Mouse (Mus musculus) spleen, embryonic (tissue): ENCODE results near the gene Sptlc2.

ENCODE experiments used
- CTCF ChIA-PET: fragments of 350-600 bp; sonication (Branson Sonifier 250); formaldehyde crosslinking; loops from one replicate; lab custom pipeline; 2022; lab: Charles Lee

The Sptlc2 gene

DNA sequence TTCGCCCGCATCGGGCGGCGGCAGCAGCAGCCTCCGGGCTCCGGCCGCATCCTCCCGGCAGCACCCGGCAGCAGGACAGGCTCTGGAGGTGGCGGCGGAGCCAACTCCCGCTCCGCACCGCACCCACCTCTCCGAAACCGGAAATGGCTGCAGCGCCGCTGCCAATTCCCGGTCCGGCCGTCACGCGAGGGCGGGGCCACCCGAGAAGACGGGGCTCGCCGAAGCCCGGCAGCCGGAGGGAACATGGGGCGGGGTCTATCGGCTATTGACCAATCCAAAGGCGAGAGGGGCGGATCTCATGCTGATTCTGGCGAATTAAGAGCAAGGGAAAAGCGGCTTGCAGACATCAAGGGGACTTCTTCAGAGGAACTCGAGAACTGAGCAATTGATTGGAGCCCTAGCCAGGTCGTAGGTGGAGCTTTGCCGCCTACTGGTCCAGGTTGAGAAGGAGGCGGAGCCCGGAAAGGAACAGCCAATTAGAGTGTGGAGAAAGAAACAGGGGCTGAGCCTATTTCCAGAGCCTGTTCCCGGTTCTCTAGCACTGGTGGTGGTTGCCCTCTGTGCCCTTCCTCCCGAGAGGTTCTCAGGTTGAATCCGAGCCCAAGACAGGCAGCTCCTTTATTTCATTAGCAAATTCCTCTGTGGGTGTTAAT, at the start of gene Sptlc2:
Gene Sptlc2, minus strand, starts transcription at position 234 of the 653 bp plus-strand sequence.
- CTCF ChIA-PET: no interaction called here

DNA sequence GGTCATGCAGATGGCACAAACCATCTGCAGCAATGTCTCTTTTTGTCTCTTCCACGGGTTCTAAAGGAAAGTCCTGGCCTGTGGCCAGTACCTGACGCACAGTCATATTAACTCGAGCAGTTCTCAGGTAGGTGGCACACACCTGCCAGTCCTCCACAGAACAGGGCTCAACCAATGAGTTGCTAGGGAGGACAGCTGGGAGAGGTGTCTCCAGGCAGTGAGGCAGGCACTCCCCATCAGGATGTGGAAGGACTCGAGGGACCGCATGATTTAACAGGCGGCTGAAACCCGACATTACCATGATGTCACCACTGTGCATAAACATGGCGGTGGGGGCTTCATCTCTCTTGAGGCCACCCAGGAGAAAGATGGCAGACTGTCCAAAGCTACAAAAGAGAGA, 40.7 kb upstream of the Sptlc2 start:
- CTCF ChIA-PET: no interaction called here

DNA sequence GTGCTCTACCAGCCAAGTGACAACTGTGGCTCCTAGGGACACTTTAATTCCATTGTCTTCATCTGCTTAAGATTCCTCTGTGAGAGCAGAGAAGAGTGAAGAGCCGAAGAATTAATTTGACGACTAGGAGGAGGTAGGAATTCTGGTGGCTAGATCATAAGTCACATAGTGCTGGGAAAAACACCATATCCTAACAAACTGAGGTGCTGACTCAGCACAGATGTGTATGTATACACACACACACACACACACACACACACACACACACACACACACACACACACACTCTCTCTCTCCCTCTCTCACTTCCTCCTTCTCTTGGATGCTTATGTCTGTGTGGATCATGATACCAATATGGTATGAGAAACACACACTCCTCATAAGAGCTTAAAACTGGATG, 40.1 kb upstream of the Sptlc2 start:
- CTCF ChIA-PET: interaction anchor here (1.0 kb wide), 1 partner anchor 9 kb away, joined by 4 read pairs; no protein-coding TSS in a partner anchor

DNA sequence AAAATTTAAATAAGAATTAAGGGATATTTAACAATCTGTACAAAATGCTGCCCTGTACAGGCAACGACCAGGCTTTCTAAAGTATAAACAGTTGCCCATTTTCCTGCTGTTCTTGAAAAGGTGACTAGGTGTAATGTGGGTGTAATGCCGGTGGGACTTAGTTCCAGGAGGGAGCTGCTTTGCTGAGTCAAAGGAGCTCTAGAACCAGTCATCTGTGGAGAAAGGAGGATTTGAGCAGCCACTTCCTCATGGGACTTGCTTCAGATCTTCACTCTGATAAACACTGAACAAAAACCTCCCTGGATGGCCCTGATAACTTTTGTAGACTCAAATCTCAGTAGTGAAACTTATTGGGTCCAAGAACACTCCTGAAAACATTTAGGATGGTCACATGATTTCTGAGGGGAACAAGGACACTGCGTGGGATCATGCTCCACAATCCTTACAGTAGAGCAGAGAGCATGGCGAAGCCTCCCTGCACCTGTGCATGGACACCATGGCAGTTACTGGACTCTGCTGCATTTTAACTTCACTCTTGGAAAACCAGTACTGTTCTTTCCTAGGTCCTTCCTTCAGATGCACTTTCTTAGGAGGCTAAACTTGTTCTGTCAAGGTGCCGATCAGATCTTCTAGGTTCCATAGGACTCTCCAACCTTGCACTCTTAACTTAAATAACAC, 38.3 kb upstream of the Sptlc2 start:
- CTCF ChIA-PET: no interaction called here

DNA sequence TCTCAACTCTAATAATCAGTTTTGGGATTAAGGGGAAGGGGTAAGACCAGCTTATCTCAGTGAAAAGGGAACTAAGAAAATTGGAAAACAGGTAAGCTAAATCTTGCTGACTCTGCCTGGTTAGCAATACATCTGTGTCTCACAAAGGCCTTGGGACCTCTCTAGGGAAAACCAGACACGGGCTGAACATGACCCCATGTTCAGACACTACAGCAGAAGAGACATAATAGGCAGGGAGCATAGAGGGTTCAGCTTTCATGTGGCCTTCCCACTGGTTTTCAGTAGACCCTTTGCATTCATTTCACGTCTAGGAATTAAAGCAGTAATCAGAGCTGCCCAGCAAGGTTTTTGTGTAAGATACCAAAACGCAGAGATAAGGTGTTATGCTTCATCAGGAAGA, 36.4 kb upstream of the Sptlc2 start:
- CTCF ChIA-PET: interaction anchor here (0.7 kb wide), 1 partner anchor 16 kb away, joined by 5 read pairs; no protein-coding TSS in a partner anchor

DNA sequence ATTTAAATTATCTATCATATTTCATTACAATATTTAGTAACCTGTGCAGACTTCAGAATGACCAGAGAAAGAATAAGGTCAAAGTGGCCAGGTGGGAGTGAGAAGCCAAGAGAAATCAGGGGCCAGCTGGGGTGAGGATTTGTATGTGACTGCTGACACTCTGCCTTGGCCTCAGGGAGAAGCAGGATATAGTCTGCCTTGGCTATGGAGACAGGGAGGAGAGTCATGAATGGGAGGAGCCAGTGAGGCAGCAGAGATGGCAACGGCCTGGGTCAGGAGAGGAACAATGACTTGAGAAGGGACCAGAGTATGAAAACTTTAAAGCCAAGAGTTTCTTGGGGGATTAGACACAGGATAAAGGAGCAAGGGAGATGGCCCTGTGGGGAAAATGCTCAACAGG, 35.5 kb upstream of the Sptlc2 start:
- CTCF ChIA-PET: no interaction called here

DNA sequence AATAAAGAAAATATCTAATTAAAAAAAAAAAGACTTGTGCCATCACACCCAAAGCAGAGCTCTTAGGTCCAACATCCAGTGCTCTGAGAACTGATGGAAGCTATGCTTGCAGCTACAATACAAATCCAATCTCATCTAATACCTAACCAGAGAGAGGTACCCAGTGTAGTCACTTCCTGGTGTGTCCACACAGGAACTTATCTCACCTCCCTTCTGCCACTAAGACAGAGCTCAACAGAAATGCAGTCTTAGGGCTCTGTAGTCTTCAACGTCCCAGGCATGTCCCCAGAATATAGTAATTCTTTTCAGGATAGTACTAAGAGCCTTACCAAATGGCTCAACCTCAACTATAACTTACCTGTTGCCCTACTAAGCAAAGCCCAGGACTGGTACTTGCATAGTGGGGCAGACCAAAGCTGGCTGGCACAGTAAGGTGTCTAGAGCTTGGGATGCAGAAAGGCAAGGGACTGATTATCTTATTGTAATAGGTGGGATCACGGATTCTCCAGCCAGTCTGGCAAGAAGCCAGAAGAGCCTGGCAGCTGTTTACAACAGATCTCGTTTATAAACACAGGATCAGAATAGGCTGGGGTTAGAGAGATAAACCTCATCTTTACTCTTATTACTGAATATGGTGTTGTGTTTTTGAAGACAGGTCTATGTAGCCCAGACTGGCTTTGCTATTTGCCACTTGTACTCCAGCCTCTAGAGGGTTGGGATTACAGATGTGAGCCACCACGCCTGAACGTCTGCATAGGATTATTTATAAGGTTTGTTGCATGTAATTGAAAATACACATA, 33.8 kb upstream of the Sptlc2 start:
- CTCF ChIA-PET: interaction anchor here (0.7 kb wide), 1 partner anchor 1127 kb away, joined by 3 read pairs; no protein-coding TSS in a partner anchor

DNA sequence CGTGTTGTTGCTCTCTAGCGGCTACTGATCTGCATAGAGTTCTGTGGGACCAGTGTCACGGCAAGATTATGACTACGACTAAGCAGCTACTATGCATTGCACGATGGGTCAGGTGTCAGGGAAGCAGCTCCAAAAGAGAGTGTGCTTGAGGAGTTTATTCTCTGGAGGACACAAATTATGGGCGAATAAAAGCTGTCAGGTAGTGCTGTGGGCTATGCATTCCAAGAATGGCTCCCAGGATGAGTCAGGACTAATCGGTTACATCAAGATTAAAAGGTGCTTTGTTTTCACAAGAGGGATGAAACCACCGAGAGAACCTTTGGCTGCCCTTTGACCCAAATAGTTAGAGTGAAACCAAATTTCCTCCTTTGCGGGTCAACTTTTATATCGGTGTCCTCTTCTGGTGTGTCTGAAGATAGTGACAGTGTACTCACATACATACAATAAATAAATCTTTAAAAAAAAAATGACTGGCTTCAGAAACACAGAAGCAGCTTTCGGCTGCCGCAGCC, 31.9 kb upstream of the Sptlc2 start:
- CTCF ChIA-PET: interaction anchor here (1.2 kb wide), 1 partner anchor 8 kb away, joined by 4 read pairs; no protein-coding TSS in a partner anchor

DNA sequence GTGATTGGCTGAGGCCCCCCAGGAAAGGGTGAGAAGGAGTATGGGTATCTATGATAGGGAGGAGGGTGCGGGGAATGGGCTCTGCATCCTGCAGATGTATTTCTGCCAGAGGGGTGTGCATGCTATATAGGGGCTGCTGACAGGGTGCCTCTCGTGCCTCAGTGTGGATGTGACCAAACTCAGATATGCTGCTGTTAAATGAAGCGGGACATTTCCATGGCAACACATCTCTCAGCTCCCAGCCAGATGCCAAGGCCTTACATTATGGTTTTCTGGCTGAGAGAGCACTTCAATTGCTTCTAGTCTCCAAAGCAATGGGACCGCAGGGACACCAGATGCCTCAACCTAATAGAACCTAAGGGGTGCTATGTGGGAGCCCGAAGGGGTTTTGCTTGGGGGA, 30.8 kb upstream of the Sptlc2 start:
- CTCF ChIA-PET: interaction anchor here (1.2 kb wide), 1 partner anchor 9 kb away, joined by 4 read pairs; no protein-coding TSS in a partner anchor

DNA sequence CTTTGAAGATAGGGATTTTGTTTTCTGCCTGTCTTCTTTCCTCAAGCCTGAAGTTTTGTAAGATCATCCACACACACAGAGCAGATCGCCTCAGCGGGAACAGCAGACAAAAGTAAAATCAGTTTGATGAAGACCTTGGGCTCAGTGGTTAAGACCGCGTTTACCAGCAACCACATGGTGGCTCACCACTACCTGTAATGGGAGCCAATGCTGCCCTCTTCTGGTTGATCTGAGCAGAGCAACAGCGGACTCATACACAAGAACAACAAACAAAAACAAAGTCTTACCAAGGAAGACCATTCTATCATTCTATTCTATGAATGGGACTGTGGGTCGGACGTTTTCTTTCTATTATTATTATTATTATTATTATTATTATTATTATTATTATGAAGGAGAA, 28.5 kb upstream of the Sptlc2 start:
- CTCF ChIA-PET: interaction anchor here (0.6 kb wide), 1 partner anchor 119 kb away, joined by 11 read pairs; no protein-coding TSS in a partner anchor

DNA sequence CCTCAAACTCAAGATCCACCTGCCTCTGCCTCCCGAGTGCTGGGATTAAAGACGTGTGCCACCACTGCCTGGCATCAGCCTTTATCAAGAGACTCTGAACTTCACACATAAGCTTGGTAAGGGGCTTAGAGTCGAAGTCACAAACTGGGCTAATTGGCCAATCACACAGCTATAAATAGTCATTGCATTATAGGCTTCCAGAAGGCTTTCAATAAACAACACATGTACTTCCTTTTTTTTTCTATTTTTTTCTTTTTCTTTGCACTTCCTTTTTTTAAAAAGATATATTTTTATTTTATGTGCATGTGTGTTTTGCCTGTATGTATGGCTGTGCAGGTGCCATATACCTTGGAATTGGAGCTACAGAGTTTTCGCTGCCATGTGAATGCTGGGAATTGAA, 27.2 kb upstream of the Sptlc2 start:
- CTCF ChIA-PET: no interaction called here

DNA sequence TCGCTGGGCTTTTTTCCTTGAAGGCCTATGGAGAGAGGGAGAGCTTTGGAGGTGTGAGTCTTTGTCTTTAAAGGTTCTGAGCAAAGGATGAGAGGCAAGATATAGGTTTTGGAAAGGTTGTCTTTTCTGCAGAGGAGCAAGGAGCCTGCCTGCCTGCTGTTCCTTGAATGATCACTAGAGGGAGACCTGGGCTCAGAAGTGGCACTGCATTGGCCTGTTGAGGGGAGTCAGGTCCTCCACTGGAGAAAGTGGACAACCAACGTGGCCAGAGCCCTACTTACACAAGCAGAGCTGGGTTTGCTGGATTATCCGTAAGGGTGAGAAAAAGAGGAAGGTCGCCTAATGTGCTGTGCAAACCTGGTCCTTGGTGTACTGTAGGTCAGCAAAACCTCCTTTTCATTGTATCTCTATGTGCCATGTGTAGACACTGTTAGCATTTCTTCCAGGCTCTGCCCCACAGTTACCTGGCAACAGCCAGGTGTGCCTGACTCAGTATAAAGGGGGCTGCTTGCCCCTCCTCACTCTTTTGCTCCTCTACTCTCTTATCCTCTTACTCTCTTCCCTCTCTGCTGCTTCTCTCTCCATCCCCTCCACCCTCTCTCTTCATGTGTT, 25.1 kb upstream of the Sptlc2 start:
- CTCF ChIA-PET: interaction anchor here (0.6 kb wide), 1 partner anchor 47 kb away, joined by 3 read pairs; no protein-coding TSS in a partner anchor

DNA sequence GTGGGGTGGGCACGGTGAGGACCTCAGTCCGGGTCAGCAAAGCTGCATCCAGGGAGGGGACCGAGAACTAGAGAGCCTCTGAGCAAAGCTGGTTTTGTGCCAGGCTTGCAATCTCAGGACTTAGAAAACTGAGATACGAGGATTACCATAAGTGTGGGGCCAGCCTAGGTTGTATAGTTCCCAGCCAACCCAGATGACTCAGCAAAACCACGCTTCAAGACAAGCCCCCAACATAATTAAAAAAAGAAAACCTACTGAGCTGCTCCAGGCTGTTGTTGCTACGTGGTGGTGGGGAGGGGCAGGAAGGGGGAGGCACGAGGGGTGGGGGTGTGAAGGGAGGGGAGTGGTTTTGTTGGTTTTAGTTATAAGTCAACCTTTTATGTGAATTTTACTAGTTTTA, 22.8 kb upstream of the Sptlc2 start:
- CTCF ChIA-PET: no interaction called here

DNA sequence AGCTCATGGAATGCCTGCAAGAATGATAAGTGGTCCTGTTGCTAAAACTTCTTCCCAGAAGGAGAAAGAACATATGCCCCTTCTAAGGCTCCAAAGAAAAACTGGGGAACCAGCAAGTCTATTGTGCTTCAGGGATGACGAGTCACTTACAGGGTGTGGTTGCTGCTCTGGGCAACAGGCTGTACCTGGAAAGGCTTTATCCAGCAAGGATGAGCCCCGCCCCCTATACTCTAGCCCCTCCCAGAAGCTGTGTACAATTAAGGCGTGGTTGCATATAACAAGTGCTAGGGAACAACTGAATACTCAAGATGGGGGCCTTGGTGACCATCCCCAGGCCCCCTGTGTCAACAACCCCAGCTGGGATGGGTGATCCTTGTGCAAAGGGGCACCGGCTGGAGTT, 21.0 kb upstream of the Sptlc2 start:
- CTCF ChIA-PET: no interaction called here

DNA sequence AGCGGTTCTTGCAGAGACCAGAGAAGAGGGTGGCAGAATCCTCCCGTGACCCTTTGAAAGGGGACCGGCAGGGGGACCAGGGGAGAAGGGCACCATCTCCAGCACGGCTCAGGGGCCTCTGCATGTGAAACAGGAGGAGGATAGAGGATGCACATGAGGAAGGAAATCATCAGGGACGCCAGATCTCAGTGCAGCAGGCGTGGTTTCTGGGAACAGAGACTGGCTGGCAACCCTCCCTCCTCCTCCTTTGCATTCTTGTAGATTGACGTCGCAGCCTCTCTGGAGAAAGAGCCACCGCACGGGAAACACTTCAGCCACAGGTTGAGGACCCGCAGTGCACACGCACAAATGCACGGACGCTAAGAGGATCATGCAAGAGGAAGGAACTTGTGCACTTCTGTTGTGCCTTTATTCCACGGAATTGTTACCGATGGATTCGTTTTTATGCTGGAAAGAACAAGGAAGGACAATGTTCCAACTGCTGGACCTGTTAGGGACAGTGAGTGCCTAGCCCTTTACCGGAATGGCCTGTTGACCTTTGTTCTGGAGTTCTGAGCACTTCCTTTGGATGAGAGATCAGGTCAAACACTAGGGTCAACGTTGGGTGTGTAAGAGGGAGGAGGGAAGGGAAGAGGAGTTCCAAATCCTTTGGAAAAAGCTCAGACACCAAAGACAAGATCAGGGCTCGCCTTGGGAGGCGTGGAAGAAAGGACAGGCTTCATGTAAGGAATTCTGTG, 19.9 kb upstream of the Sptlc2 start:
- CTCF ChIA-PET: no interaction called here

DNA sequence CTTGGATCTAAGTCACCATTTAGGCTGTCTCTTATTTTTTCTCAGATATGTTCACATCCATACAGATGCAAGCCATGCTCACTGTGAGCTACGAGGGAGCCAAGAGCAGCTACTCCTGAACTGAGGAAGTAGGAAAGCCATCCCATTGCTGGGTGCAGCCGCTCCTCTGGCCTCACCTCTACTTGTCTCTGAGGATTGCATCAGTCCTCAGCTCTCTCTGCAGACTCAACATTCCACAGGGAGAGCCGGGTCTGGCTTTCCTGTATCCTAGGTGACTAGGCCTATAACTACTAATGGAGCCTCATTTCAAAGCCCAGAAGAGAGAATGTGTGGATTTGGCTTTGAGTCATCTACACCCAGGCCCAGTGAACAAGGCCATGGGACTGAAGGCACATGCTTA, 17.6 kb upstream of the Sptlc2 start:
- CTCF ChIA-PET: no interaction called here

DNA sequence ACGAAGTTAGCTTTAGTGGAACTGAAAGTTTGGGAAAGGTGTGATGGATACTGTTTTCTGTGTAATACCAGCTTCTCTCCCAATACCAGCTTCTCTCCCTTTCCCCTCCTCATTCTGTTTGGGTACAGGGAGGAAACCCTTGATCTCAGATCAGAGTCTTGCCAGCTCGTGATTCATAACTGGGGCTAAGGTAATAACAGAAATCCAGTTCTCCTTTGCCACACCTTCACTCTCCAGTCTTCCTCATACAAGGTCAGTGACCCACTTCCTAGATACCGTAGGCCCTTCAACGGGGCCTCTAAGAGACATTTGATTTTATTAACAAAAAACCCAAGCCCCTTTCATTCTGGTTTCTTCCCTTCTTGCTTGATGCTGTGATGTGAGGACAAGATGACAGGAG, 17.0 kb upstream of the Sptlc2 start:
- CTCF ChIA-PET: no interaction called here

DNA sequence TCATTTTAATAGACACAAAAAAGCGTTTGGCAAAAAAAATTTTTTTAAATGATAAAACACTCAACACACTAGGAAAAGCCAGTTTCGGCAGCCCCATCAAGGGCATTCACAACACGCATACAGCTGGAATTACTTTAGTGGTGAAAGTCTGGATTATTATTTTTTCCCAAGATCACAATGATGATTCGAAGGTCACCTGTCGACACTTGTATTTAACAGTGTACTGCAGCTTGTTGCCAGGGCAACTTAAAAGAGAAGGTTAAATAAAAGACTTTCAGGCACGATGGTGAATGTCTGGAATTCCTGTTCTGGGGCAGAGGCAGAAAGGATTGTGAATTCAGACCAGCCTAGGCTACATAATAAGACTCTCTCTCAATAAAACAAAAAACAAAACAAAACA, 13.7 kb upstream of the Sptlc2 start:
- CTCF ChIA-PET: interaction anchor here (0.5 kb wide), 1 partner anchor 33 kb away, joined by 10 read pairs; no protein-coding TSS in a partner anchor

DNA sequence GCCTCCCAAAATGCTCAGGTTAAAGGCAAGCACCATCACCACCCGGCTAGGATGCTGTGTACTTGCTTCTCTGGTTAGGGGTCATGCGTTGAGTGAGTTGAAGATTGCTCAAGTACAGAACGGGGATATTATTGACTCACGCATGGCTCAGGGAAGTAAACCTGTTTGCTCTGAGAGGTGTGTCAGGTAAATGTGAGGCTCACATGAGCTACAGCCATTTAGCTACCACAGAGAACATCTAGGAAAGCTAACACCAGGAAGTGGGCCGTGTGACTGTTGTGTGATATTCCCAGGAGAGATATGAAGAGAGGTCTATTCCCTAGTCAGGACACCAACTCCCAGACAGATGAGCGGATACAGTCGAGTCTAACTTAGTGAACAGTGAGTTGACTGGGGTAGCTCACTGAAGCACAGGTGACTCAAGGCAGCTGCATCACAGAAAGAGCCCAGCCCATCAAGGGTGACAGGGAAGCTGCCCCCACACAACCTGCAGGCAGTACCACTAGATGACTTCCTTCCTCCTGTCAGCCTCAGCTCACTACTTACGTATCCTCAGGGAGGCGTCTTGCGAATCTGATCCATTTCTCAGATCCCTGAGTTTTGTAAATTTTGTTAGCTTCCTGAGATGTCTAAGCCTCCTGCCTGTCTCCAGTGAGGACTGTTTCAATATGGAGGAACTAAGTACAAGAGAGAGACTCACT, 11.1 kb upstream of the Sptlc2 start:
- CTCF ChIA-PET: interaction anchor here (0.6 kb wide), 1 partner anchor 18 kb away, joined by 3 read pairs; no protein-coding TSS in a partner anchor
